Mouse (Mus musculus): ENCODE measurements around the gene Creg1.
"Not testable (repeated sequence)": the region's sequence is repeated elsewhere in the genome, so short reads cannot be mapped to it uniquely, and the experiment has no call there.

Gene Creg1

DNA sequence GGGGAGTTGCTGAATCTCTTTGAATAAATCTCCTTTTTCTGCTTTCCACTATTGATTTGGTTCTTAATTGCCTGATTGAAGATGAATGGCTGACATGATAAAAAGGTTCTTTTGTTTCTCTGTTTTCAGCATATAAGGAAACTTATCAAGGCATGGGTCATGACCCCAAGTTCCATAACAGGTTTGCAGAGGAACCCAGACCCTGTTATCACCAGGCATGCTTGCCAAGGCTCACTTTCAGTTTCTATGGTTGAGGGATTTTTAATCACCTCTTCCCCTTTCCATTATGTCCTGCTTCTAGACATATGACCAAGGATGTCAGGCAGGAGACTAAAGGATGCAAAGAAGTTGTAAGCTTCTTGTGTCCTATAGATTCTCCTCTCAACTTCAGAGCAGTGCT, 12.4 kb upstream of the Creg1 start:
- DNase-seq (ENCODE audit: low spot score in 2 of 2) = no peak

DNA sequence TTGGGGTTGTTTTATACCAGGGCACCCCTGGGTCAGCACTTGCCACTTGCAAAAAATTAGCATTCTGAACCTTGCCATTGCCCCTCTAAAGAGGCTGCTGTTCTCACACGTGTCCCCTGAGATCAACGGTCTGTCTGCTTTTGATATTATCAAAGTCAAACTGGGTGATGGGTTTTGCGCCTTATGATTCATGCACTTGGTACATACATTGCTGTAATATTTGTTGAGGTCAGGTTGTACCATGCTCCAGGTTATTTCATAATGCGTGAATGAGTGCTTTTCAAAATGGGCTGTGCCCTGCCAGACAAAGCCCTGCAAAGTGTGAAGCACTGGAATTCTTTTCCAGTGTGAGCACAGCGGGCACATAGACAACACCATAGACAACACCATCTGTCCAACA, 11.7 kb upstream of the Creg1 start:
- DNase-seq (ENCODE audit: low spot score in 2 of 2) = no peak

DNA sequence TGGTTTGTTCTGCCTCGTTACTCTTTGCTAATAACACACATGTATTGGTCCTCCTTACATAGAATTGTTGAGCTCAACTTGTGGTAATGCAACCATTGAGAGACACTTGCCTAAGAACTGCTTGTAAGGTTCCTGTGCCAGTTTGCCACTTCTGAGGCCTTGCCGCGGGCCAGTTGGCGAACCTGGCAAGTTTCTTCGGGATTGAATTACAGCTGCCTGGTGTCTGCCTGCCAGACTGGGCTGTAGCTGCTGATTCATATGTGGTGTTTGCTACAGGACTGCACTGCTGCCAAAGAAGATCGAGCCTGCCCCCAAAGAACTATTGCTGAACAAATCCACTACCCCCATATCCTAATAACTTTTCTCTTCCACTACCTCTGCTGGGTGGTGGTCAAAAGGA, 9.3 kb upstream of the Creg1 start:
- no peak for DNase-seq (ENCODE audit: low spot score in 2 of 2)

DNA sequence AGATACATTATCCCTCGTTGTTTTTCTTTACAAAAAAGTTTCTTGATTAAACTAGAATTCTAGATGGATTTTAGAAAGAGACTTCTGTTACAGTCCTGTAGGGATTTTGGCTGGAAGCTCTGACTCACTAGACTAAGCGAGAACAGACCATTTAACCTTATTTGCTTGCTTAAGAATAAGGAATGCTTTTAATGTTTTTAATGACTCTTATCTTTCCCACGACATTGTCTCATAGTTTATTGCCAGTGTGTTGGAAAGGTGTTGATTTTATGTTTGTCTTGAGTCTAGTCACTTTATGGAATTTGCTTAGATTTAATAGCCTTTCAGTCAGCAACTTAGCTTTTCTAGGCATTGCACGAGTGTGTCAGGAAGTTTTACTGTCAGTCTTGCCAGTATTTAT, 8.4 kb upstream of the Creg1 start:
- DNase-seq (ENCODE audit: low spot score in 2 of 2) = no peak

DNA sequence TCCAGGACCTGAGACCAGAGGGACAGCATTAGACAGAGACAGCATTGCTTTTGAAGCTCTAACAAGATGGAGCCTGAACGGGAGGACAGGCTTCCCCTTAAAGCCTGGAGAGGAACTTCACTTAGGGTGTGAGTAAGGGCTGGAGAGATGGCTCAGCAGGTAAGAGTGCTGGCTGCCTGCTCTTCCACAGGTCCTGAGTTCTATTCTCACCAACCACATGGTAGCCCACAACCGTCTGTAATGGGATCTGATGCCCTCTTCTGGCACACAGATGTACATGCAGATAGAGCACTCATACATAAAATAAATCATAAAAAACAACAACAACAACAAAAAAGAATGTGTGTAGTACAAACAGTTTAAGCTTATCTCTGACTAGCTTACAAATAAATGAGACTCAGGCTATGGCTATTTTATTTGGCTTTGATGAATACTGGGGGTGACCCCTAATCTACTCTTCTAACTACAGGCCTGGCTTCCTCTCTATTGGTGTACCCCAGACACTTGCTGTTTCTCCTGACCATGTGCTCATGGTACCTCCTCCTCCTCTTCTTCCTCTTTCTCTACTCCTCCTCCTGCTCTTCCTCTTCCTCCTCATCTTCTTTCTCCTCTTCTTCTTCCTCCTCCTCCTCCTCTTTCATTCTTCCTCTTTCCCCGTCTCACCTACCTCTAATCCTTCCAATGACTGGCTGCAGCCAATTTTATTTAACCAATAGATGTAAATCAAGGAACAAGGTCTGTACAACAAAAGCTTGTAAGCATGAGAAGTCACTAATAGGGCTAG, 1.8 kb upstream of the Creg1 start:
- DNase-seq (ENCODE audit: low spot score in 2 of 2) = no peak

DNA sequence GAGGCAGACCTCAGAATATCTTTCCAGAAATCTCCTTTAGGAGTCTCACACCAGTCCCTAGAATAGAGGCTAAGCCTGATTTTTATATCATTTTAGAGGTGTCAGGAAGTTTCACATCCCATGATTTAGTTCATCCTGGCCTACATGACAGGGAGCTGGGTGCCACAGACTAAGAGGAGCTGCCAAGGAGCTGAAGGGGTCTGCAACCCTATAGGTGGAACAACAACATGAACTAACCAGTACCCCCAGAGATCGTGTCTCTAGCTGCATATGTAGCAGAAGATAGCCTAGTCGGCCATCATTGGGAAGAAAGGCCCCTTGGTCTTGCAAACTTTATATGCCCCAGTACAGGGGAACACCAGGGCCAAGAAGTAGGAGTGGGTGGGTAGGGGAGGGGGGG, 1.0 kb upstream of the Creg1 start:
- not testable (repeated sequence) for DNase-seq (ENCODE audit: low spot score in 2 of 2)

DNA sequence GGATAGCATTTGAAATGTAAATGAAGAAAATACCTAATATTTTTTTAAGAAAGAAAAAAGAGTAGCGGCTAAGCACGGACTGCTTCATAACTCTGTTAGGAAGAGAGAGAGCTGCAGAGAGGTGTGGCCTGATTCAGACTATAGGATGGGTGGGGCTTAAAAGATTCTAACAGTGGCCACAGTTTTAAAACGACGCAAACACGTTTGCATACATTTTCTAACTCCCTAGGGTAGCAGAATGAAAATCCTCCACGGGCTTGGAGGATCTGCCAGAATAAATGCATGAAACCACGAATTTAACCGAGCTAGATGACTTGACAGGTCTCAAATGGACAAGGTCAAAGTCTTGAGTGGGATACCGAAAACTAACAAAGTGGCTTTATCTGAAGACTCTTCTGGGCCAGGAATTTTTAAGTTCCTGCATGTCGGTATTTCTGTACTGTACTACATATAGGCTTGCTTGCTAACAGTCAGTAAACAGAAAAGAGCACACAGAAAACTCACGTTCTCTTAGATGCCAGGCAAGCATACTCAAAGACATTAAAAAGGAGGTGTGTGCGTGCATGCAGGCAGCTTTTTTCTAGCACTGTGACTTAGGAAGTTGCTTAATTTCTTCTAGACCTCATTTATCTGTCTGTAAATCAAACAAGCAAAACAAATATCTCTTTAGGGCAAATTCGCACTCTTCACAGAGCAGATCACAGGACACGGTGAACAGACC, 472 bp upstream of the Creg1 start:
- DNase-seq (ENCODE audit: low spot score in 2 of 2) = no peak

DNA sequence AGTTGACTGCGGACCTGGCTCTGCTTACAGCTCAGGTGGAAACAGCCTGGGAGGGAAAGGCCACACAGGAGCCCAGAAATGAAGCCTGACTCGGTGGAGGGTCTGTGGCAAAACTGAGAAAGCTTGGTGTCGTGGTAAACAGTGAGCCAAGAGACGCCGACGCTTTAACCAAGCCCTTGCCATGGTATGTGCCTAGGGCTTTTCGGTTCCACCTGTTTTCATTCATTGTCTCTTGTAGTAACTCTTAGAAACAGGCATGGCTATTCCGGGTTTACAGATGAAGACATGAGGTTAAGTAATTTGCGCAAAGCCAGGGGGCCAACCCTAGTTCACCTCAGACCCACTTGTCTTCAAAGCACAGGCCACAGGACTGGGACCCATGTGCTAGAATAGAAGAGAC, 1.0 kb downstream of the Creg1 start:
- no peak for DNase-seq (ENCODE audit: low spot score in 2 of 2)

DNA sequence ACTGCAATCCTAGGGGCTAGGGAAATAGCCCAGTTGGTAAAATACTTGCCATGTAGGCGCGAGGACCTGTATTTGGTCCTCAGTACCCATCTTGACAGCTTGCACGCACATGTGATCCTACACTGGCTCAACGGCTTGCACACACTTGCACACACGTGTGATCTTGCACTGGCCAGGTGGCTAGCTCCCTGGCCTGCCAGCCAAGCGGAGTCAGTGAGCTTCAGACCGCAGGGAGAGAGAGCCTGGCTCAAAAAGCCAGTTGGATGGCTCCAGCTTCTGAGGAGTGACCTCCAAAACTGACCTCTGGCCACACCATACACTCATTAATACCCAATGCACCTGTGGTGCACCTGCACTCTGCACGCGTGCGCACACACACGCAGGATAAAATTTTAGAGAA, 1.5 kb downstream of the Creg1 start:
- DNase-seq (ENCODE audit: low spot score in 2 of 2) = no peak

DNA sequence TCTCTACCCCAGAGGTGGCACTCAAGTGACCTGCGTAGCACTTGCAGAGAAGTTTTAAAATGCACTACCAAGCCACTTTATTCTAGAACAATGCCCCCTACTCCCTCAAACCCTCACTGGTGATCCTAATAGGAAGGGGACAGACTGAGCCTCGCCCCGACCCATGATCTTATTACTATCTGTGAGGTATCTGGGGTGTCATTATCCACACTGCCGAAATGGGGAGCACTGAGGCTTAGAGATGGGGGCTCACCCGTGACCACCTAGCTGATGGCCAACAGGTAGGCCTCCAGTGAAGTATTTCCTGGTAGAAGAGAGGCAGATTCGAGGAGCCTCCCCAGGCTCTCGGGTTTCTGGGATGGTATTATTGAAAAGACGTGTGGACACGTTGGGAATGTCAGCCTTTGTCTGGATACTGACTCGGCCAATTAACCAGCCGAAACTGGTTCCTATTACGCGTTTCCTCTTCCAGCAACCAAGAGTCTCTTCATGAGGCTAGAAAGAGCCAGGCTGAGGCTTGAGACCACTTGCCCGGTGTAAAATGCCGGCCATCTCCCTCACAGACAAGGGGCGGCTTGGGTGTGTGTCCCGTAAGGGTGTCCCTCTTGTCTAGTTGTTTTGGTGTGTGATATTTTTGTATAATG, 2.2 kb downstream of the Creg1 start:
- DNase-seq (ENCODE audit: low spot score in 2 of 2) = no peak

DNA sequence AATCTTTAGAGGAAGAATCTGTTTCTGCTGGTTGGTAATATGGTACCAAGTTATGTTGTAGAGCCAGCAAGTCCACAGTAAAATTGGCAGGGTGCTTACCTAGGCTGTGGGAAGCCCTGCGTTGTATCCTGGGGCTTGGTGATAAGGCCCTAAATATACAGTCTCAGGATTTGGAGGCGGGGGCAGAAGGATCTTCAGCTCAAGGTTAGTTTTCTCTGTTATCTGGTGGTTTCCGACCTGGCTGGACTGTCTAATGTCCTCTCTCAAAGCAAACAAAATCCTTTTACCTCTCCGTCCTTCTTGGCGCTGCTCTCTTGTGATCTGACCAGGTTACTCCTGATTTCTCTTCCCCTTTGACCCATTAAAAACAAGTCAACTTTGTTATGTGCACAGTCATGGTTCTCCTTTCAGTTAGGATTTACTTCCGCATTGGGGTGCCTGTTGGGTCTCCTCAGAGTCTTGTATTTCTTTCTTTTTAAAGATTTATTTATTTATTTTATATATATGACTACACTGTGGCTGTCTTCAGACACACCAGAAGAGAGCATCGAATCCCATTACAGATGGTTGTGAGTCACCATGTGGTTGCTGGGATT, 2.8 kb downstream of the Creg1 start:
- no peak for DNase-seq (ENCODE audit: low spot score in 2 of 2)

DNA sequence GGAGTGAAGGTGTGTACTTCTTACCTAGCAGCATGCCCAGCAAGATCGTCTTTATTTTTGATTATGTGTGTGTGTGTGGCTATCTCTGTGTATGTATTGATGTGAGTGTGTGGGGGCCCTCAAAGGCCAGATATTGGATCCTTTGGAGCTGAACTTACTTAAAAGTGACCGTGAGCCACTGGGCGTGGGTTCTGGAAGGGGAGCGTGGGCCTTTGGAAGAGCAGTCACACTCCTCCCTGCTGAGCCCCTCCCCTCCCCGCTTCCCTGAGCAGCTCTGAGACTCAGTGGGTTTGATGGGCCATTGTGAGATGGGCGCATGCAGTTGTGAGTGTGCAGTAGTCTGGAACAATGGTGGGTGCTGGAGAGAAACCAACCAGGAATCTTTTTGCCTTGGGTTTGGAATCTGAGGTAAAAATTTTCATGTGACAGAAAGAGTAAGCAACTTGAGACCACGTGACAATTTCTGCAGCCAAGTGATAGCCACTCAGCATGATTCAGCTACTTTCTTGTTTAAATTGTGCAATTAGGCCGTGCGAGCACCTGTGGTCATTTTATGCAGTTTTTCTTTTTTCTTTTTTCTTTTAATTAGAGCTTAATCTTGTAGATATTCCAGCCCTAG, 5.5 kb downstream of the Creg1 start:
- DNase-seq (ENCODE audit: low spot score in 2 of 2) = no peak

DNA sequence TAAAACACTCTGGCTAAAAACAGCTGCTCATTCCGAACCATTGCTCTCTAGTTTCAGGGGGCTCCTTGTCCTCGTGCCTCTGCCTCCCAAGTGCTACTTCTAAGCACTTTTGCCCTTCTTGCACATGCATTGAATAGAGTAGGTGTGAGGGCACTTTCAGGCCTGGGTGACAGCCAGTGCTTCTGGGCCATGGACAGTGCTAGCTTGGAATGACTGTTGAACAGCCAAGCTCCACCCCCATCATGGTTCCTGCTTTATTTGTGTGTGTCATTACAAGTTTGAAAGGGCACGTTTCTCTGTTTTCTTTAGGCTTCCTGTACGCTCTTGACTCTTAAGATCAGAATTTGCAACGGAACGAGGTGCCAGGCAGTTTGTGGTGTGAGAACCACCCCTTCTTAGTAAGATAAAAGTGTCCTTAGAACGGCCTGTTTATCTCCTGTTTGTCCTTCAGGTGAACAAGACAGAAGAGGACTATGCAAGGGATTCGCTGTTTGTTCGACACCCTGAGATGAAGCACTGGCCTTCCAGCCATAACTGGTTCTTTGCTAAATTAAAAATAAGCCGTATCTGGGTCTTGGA, 6.7 kb downstream of the Creg1 start:
- DNase-seq (ENCODE audit: low spot score in 2 of 2) = no peak

DNA sequence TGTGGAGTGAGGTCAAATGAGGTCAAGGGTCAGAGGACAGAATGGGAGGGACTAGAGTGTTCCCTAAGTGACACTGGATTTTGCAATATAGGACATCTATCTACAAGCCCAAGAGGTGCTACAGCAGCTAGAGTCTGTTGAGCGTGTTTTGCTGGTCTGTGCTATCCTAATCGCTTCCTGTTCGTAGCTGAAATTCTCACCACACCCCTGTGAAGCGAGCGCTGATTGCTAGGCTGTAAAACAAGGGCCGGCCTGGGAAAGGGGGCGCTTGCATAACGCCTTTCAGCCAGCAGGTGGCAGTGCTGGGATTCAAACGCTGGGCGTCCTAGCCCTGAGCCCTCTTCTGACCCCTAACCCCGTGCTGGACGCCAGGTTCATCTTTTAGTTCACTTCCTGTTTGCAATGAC, 7.9 kb downstream of the Creg1 start:
- peak; percentile 69 to 81 for DNase-seq (ENCODE audit: low spot score in 2 of 2)

DNA sequence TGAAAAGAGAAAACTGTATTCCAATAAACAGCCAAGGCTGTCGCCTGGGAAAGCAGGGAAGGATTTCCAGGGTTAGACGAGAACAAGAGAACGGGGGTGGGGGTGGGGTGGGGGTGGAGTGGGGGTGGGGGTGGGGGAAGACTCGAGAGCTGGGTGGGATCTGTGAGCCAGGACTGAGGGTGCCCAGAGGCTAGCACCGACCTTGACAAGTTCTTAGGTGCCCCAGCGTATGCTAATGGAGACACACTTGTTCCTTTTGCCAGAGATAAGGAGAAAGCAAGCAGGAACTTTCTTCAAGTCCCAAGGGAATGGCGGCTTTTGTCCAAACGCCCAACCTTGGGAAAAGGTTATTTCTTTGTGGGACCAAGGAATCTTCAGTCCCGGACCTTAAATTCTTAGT, 8.5 kb downstream of the Creg1 start:
- DNase-seq (ENCODE audit: low spot score in 2 of 2) = no peak

DNA sequence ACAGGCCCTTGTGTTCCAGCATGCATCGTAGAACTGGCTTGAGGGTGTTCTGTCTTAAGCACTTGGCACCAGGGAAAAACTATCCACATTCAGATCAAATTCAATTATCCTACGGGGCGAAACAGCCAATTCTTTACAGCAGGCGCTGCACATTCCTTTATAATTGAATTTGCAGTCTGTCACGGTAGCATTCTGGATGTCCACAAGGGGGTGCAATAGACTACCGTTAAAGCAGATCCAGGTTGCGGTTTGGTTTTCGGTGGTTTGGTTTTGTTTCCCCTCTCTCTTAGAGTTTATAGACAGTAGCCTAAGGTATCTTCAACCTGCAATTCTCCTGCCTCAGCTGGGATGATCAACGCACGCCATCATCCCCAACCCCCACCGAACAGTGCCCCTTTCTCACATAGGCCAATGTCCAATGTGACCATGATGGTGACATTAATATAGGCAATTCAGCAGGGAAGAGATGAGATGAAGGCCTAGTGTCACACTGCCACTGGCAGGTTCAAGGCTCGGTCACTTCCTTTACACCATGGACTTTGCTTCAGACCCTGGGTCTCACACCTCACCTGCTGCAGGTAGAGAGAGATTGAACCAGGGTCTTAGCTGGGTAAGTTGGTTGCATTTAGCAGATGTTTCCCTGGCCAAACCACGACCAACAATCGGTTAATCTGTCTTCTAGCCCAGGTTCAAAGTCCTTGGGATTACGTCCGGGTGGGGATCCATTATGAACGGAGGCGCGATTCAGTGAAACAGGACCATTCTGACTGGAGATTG, 12.2 kb downstream of the Creg1 start:
- DNase-seq (ENCODE audit: low spot score in 2 of 2) = no peak

DNA sequence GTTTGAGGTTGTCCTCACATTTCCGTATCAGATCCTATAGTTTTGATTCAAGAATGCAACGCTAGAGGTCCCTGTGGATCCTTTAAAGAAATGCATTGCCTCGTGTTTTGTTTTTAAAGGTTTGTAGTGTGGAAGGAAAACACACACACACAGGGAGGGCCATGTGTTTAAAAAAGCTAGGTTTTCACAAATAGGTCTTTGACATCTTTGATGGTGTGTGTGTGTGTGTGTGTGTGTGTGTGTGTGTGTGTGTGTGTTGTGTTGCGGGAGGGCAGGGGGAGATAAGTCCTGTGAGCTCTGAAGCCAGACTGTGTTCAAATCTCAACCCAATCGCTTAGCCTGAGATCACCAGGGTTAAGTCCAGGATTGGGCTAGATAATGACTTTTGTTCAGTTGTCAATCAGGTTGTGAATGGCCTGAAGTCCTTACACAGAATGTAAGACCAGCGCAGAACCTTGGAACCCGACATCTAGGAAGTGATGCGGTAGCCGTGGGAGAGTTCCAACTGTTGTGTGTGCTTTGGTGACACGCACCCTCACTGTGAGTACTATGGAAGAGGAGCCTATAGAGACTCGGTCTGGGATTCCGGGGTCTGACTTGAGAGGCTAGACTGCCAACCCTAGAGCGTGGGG, 16.5 kb downstream of the Creg1 start:
- no peak for DNase-seq (ENCODE audit: low spot score in 2 of 2)

DNA sequence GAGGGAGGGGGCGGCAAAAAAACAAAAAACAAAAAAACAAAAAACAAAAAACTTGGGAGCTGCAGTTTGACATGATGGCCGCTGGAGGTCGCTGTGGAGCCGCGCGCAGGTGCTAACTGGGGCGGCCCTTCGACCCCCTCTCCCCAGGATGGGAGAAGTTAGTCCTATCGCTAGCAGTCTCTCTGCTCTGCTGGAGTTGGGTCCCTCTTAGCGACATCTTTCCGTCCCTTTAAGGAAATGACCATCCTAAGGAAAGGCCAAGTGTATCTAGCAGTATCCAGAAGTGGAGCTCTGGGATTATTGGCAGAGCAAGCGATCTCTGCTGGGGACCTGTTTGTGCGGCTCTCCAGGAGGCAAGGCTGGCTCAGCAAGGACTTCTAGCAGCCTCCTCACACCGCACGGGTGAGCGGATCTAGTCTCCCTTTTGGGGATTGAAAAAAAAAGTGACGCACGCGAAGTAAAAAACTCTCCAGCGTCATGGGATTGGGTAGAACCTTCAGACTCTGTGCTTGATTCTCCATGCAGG, 17.1 kb downstream of the Creg1 start:
- DNase-seq (ENCODE audit: low spot score in 2 of 2) = peak in 1 of 2 experiments; percentile 40

DNA sequence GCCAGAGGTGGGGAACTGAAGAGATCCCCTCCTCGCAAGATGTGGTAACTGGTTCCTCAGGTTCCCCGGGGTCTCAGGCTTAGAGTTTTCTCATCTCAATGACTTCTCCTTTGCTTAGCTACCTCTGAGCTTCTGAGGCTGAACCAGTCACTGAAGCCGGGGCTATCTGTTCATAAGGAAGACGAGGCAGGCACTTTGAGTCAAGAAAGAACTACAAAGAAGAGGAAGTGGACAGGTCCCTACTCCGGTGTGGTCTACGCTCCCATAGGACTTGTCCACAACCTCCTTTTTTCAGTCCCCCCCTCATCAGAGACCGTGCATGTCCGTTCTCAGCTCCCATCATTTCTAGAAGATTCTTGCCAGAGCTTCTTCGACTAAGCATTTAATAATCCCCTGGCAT, 17.9 kb downstream of the Creg1 start:
- DNase-seq (ENCODE audit: low spot score in 2 of 2) = no peak

DNA sequence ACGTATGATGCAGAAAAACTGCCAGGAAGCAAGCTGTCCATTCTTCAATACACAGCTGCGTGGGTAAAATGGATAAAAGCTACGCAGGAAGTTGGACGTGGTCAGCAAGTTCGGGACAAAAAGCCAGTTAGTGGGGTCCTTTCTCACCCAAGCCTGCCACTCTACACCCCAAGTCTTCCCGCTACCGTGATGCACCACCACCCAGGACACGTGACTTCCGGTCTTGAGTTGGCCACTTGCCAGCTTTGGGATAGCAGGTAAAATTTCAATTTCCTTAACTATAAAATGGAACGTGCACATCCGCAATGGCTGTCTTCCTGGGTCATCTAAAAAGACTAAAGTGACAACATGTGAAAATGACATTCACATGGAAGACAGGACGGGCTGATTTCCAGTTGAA, 18.4 kb downstream of the Creg1 start:
- no peak for DNase-seq (ENCODE audit: low spot score in 2 of 2)

Measured in spleen, postnatal 14 days (tissue).